Mouse (Mus musculus) heart, embryonic 11.5 days (tissue): Measurements from ENCODE around the gene Cdk4. TPM values are rescaled to one million over a fixed set of nuclear protein-coding genes. Genes with fewer than 3 reads are reported as not detected.

ENCODE experiments used
- ATAC-seq: fragments of 200-750 bp; cut with Nextera tagmentation; replicated peaks from 2 replicates; pipeline ENCODE4 v1.8.0; 2017; ENCODE audit warnings: moderate library complexity; ENCODE audit not compliant: insufficient number of reproducible peaks, low FRiP score, low TSS enrichment
- H3K27ac ChIP-seq: fragments of 300-500 bp; sonication (generic); 2 replicates; pipeline ENCODE4 v1.5.1; 2014; ENCODE audit warnings: mild to moderate bottlenecking, low read depth, low read length
- H3K27me3 ChIP-seq: fragments of 300-500 bp; sonication (generic); 2 replicates; pipeline ENCODE4 v1.6.1; 2014; ENCODE audit warnings: mild to moderate bottlenecking, low read length, mixed read lengths; ENCODE audit not compliant: control insufficient read depth, insufficient read depth
- H3K36me3 ChIP-seq: fragments of 300-500 bp; sonication (generic); 2 replicates; pipeline ENCODE4 v1.6.1; 2014; ENCODE audit warnings: mild to moderate bottlenecking, low read length, moderate library complexity, mixed read lengths; ENCODE audit not compliant: control insufficient read depth, insufficient read depth
- H3K4me1 ChIP-seq: fragments of 300-500 bp; sonication (generic); 2 replicates; pipeline ENCODE4 v1.6.1; 2014; ENCODE audit warnings: low read length; ENCODE audit not compliant: control insufficient read depth, insufficient read depth
- H3K4me2 ChIP-seq: fragments of 300-500 bp; sonication (generic); 2 replicates; pipeline ENCODE4 v1.6.1; 2014; ENCODE audit warnings: mild to moderate bottlenecking, moderate library complexity
- H3K4me3 ChIP-seq: fragments of 300-500 bp; sonication (generic); 2 replicates; pipeline ENCODE4 v1.5.1; 2014; ENCODE audit warnings: low read depth, low read length
- H3K9ac ChIP-seq: fragments of 300-500 bp; sonication (generic); 2 replicates; pipeline ENCODE4 v1.6.1; 2014; ENCODE audit warnings: mild to moderate bottlenecking, low read depth, low read length, moderate library complexity
- H3K9me3 ChIP-seq: fragments of 300-500 bp; sonication (generic); replicated peaks from 2 replicates; pipeline ENCODE4 v1.6.1; 2016; ENCODE audit warnings: low read length; ENCODE audit not compliant: control insufficient read depth
- WGBS: fragments of 180-500 bp; shearing (Covaris S2); extraction: QIAGEN DNeasy Blood & Tissue Kit; methylation state at CpG from one replicate; pipeline ENCODE4 v1.1.7; 2014; ENCODE audit not compliant: insufficient replicate concordance; 5-methylcytosine and 5-hydroxymethylcytosine counted together
- polyA plus RNA-seq: library from polyadenylated mRNA; unstranded; fragments of >200 nt; fragmentation: Nextera tagmentation; extraction: Ambion mirVana; gene quantifications from 2 replicates; pipeline ENCODE4 v1.2.1, GENCODE M21; 2014

Gene Cdk4
- polyA plus RNA-seq, 1 experiment from 2014 or later: 1,452 TPM

- Histone ChIP-seq H3K27ac (no peak overlapping the region), H3K36me3 (peaks cover 3% of the 10 kb centered on the region; the same call in 1 of the 2 replicates), H3K27me3 (peaks cover 8% of the 10 kb centered on the region), H3K9me3 (no peaks in the 10 kb centered on the region), H3K4me2 (peak overlapping the region; percentile 98), H3K4me1 (no peaks in the 10 kb centered on the region; the same call in 1 of the 2 replicates), H3K9ac (peak overlapping the region; percentile 80), H3K4me3 (peak overlapping the region; percentile 84)
- 2% methylated on average over 20 of the region's 20 CpGs for WGBS
- no peak for ATAC-seq
Measured at GRCm38 (mm10) chr10:127040569-127041214, 22.6 kb upstream of the Cdk4 start.

- H3K36me3 ChIP-seq: peaks cover 3% of the 10 kb centered on the region; the same call in 1 of the 2 replicates
- under 1% methylated on average over 28 of the region's 28 CpGs for WGBS
- ATAC-seq: peak; percentile 59
- no peaks in the 10 kb centered on the region for H3K9me3 ChIP-seq
- peak within 1 kb of the TSS; percentile 98 for H3K4me2 ChIP-seq
- no peaks in the 10 kb centered on the region; the same call in 1 of the 2 replicates for H3K4me1 ChIP-seq
- H3K27ac ChIP-seq: peak within 1 kb of the TSS; percentile 66; the same call in 1 of the 2 replicates
- H3K9ac ChIP-seq: peak within 1 kb of the TSS; percentile 80
- H3K4me3 ChIP-seq: peak within 1 kb of the TSS; percentile 84
- peaks cover 8% of the 10 kb centered on the region for H3K27me3 ChIP-seq
Measured at GRCm38 (mm10) chr10:127041274-127041766, 22.0 kb upstream of the Cdk4 start, which contains the start of the genes Mettl1 and Eef1akmt3. Gene Mettl1 (plus strand): TSS chr10:127041414. Gene Eef1akmt3 (minus strand): TSS chr10:127041513.

- Histone ChIP-seq H3K9me3 (no peaks in the 10 kb centered on the region), H3K9ac (peak overlapping the region; percentile 80), H3K4me1 (no peaks in the 10 kb centered on the region; the same call in 1 of the 2 replicates), H3K4me3 (peak overlapping the region; percentile 84), H3K27ac (peak overlapping the region; percentile 66; the same call in 1 of the 2 replicates), H3K27me3 (peaks cover 12% of the 10 kb centered on the region), H3K4me2 (peak overlapping the region; percentile 98), H3K36me3 (peaks cover 3% of the 10 kb centered on the region; the same call in 1 of the 2 replicates)
- ATAC-seq: peak; percentile 85
- under 1% methylated on average over 44 of the region's 44 CpGs for WGBS
Measured at GRCm38 (mm10) chr10:127041774-127042338, 21.5 kb upstream of the Cdk4 start.

GRCm38 (mm10) chr10:127042468-127043115 is 20.7 kb upstream of the Cdk4 start:
- WGBS: 16% methylated on average over 5 of the region's 5 CpGs
- peaks cover 14% of the 10 kb centered on the region for H3K27me3 ChIP-seq
- peak overlapping the region; percentile 98 for H3K4me2 ChIP-seq
- no peaks in the 10 kb centered on the region; the same call in 1 of the 2 replicates for H3K4me1 ChIP-seq
- no peak overlapping the region for H3K27ac ChIP-seq
- peak overlapping the region; percentile 84 for H3K4me3 ChIP-seq
- peak overlapping the region; percentile 80 for H3K9ac ChIP-seq
- H3K36me3 ChIP-seq: peaks cover 3% of the 10 kb centered on the region; the same call in 1 of the 2 replicates
- H3K9me3 ChIP-seq: no peaks in the 10 kb centered on the region
- no peak for ATAC-seq

- no peaks in the 10 kb centered on the region for H3K9me3 ChIP-seq
- H3K4me3 ChIP-seq: no peak overlapping the region
- no peak overlapping the region for H3K27ac ChIP-seq
- H3K4me2 ChIP-seq: no peak overlapping the region
- H3K36me3 ChIP-seq: peaks cover 3% of the 10 kb centered on the region; the same call in 1 of the 2 replicates
- H3K9ac ChIP-seq: no peak overlapping the region
- 86% methylated on average over 6 of the region's 6 CpGs for WGBS
- H3K27me3 ChIP-seq: peaks cover 20% of the 10 kb centered on the region
- ATAC-seq: no peak
- no peaks in the 10 kb centered on the region; the same call in 1 of the 2 replicates for H3K4me1 ChIP-seq
Measured at GRCm38 (mm10) chr10:127043187-127043586, 20.1 kb upstream of the Cdk4 start.

GRCm38 (mm10) chr10:127047954-127048353 is 15.4 kb upstream of the Cdk4 start, which contains the start of gene Cyp27b1:
Gene Cyp27b1 (plus strand): TSS chr10:127048250.
- WGBS: 34% methylated on average over 5 of the region's 5 CpGs
- Histone ChIP-seq H3K36me3 (peaks cover 3% of the 10 kb centered on the region; the same call in 1 of the 2 replicates), H3K27me3 (peaks cover 57% of the 10 kb centered on the region), H3K9me3 (no peaks in the 10 kb centered on the region), H3K4me3 (peak within 1 kb of the TSS; percentile 25), H3K27ac (no peak within 1 kb of the TSS), H3K9ac (0 out of 2 replicates have a peak within 1 kb of the TSS, but pooled peaks have one; percentile 22), H3K4me1 (peaks cover 18% of the 10 kb centered on the region), H3K4me2 (peak within 1 kb of the TSS; percentile 34)
- ATAC-seq: no peak

- no peaks in the 10 kb centered on the region for H3K9me3 ChIP-seq
- H3K4me3 ChIP-seq: peak overlapping the region; percentile 25
- ATAC-seq: no peak
- peaks cover 18% of the 10 kb centered on the region for H3K4me1 ChIP-seq
- peaks cover 58% of the 10 kb centered on the region for H3K27me3 ChIP-seq
- peaks cover 3% of the 10 kb centered on the region; the same call in 1 of the 2 replicates for H3K36me3 ChIP-seq
- no peak overlapping the region for H3K27ac ChIP-seq
- 4% methylated on average over 35 of the region's 35 CpGs for WGBS
- peak overlapping the region; percentile 34 for H3K4me2 ChIP-seq
- H3K9ac ChIP-seq: 0 out of 2 replicates have a peak overlapping the region, but pooled peaks have one; percentile 22
Measured at GRCm38 (mm10) chr10:127048608-127049394, 14.5 kb upstream of the Cdk4 start.
